Mouse (Mus musculus): ENCODE measurements around the gene Sulf2. TPM values are rescaled to one million over a fixed set of nuclear protein-coding genes. Genes with fewer than 3 reads are reported as not detected.
A peak's percentile ranks its signal among the peaks of the same experiment; 100 is the strongest.

The Sulf2 gene
- total and polyA plus RNA-seq, 3 experiments = 36.8 to 119 (median 56.3) TPM

DNA sequence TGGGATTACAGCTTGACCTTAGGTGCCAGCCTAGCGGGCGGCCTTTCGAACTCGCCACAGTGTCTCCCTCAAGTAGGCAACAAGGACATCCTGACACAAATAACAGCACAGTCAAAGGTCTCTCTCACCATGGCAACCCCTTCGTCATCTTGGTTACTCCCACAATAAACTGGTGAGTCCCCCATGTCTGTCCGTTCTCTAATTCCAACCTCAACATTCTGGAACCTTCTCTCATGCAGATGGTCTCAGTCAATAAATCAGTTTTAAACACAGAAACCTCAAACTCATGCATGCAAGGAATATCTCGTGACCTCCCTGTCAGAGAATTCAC is 39.2 kb downstream of the Sulf2 start:
- no peak for DNase-seq

- DNase-seq = peak; percentile 93
Measured at GRCm38 (mm10) chr2:166115571-166116277, 39.7 kb downstream of the Sulf2 start.

GRCm38 (mm10) chr2:166112986-166113385 is 42.5 kb downstream of the Sulf2 start:
- no peak for DNase-seq

DNA sequence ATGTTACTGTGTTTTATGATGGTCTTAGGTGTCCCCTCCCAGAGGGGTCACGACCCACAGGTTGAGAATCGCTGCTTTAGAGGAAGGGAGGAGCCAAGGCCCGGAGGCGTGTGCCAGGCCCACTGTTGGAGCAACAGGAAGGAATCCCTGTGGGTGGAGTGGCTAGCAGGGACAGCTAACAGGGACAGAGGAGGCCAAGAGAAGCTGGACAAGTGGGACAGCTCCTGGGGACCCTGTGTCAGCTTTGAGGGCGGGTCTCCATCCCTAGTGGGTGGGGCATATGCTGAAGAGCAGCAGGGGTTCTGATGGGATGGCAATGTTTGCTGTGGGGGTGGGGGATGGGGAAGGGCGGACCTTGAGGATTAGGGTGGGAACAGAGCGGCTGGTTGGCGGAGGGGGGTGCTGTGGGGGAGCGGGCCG is 43.6 kb downstream of the Sulf2 start:
- no peak for DNase-seq

DNA sequence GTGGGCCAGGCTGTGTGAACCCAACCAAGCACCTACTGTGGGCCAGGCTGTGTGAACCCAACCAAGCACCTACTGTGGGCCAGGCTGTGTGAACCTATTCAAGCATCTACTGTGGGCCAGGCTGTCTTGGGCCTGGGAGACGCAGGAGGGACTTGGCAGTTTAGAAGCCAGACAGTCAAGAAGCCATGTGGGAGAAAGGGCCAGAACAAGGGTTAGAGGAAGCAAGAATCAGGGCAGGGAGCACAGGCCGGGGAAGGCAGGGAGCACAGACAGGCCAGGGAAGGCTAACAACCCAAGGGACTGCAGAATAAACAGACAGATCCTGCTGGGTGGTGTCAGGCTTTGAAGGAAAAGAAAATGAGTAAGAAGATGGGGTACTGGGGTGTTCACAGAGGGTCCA is 44.2 kb downstream of the Sulf2 start:
- peak; percentile 45 for DNase-seq

DNA sequence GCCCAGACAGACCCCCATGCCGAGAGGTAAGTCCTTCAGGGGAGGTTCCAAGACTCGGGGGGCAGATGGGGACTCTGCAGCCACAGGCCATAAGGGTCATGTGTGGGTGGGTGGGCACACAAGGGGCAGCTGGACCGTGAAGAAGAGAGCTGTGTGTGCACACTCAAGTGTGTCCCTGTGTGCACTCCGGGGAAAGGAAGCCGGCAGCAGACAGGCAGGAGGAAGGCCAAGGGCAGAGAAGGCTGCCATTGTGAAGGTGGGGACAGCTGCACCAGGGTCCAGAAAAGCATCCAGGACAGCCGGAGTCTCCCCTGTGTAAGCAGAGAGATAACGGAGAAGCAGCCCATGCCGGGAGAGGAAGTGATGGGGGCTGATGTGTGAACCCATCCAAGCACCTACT is 44.7 kb downstream of the Sulf2 start:
- no peak for DNase-seq

- DNase-seq = peak; percentile 86
Measured at GRCm38 (mm10) chr2:166108326-166108725, 47.1 kb downstream of the Sulf2 start.

- no peak for DNase-seq
Measured at GRCm38 (mm10) chr2:166107911-166108310, 47.6 kb downstream of the Sulf2 start.

- no peak for DNase-seq
Measured at GRCm38 (mm10) chr2:166106631-166107030, 48.8 kb downstream of the Sulf2 start.

DNA sequence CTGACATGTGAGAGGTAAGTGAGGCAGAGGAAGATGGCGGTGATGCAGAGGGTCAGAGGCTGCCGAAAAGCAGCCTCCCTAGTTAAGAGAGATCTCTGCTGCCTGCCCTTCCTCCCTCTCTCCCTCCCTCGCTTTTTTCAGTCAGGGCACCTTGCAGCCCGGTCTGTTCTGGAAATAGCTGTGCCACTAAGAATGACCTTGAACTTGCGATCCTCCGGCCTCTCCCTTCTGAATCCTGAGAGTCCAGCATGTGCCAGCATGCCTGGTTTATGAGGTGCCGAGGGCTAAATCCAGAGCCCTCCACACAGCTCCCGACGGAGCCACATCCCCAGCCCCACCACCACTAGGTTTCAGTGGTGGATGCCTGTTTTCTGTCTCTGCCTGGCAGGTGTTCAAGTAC is 49.6 kb downstream of the Sulf2 start:
- DNase-seq = no peak

- DNase-seq = no peak
Measured at GRCm38 (mm10) chr2:166102893-166103292, 52.6 kb downstream of the Sulf2 start.

- DNase-seq = no peak
Measured at GRCm38 (mm10) chr2:166100309-166101262, 54.9 kb downstream of the Sulf2 start.

- DNase-seq = no peak
Measured at GRCm38 (mm10) chr2:166098292-166098933, 57.0 kb downstream of the Sulf2 start.

DNA sequence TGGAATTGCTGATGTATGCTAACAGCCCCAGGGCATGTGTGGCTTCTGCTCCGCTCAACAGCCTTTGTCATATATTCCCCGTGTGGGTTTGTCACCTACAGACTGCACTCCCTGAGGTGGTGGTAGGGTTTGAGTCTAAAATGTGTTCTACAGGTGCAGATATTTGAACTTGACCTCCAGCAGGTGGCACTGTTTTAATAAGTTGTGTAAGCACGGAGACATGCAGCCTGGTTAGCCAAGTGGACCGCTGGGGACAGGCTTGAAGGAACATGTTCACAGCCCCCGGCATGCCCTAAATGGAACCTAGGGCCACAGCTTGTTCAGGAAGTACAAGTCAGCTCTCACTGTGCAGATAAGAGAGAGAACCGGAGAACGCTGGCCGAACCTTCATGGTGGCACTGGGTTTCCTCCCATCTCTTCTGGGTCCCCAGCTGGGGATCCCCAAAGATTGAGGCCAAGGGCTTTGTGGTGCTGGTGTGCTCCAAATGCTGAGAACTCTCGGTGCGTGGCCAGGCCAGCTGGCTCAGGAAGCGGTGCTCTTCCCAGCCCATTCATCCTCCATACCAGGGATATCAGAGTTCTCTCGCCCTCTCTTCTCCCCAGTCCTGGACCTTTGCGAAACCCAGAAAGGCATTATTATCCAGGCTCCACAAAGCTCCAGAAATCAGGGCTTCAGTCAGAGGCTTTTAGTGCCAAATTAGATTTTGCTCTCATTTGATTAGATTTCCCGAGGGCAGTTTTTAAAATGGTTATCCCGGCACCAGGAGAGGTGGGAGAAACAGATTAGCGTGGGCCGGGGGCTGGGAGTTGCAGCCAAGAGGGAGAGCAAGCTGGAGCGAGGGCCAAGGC is 57.8 kb downstream of the Sulf2 start:
- DNase-seq = peak; percentile 45

- no peak for DNase-seq
Measured at GRCm38 (mm10) chr2:166096834-166097233, 58.6 kb downstream of the Sulf2 start.

- DNase-seq = no peak
Measured at GRCm38 (mm10) chr2:166096300-166096699, 59.2 kb downstream of the Sulf2 start.

- DNase-seq = no peak
Measured at GRCm38 (mm10) chr2:166092412-166092811, 63.1 kb downstream of the Sulf2 start.

- no peak for DNase-seq
Measured at GRCm38 (mm10) chr2:166091599-166091998, 63.9 kb downstream of the Sulf2 start.

- DNase-seq = no peak
Measured at GRCm38 (mm10) chr2:166090131-166090581, 65.3 kb downstream of the Sulf2 start.

GRCm38 (mm10) chr2:166088991-166089390 is 66.5 kb downstream of the Sulf2 start:
- no peak for DNase-seq

DNA sequence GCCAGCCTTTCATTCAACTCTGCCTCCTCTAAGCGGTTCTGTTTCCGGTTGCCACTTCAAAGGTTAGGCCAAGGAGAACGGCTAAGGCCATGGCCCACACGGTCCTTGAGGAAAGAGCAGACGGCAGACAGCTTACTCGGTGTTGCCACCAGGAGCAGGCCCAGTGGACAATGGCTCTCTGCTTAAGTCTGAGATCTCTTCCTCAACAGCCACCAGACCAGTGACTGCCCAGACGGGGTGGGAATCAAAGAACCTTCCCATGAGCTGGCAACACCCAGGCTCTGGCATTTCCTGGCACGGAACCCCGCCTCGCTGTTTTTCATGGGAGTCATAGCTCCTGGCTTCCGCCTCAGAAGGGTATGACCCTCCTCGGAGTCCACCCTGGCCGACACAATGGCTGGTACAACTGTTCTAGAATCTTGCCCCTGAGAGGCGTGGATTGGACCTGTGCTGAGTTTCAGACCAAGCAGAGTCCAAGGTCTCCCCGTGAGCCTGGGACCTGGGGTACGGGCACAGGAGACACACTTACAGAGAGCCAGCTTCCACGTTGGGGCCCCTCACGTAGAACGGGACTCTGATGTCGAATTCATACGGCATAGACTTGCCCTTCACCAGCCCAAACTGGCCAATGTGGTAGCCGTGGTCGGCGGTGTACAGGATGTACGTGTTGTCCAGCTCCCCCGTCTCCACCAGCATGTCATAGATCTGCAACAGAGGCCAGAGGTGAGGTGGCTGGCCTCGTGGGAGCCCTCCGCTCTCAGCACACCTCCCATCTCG is 68.8 kb downstream of the Sulf2 start:
- DNase-seq = peak; percentile 67
